Mouse (Mus musculus) embryonic facial prominence, embryonic 14.5 days (tissue): ENCODE results near the gene Trpv4. TPM values are rescaled to one million over a fixed set of nuclear protein-coding genes. Genes with fewer than 3 reads are reported as not detected.
A peak's percentile ranks its signal among the peaks of the same experiment; 100 is the strongest.

ENCODE experiments used
- ATAC-seq: fragments of 200-750 bp; cut with Nextera tagmentation; 2 replicates; pipeline ENCODE4 v1.8.0; 2017; ENCODE audit warnings: low read depth, moderate number of reproducible peaks, moderate TSS enrichment
- DNase-seq: peaks from one replicate; pipeline ENCODE4 v3.0.0-alpha.2; 2015; ENCODE audit warnings: low spot score
- H3K27ac ChIP-seq: fragments of 300-500 bp; sonication (generic); replicated peaks from 2 replicates; pipeline ENCODE4 v1.5.1; 2014; ENCODE audit warnings: low read depth, mild to moderate bottlenecking, low read length, moderate library complexity
- H3K27me3 ChIP-seq: fragments of 300-500 bp; sonication (generic); replicated peaks from 2 replicates; pipeline ENCODE4 v1.6.1; 2014; ENCODE audit warnings: low read length; ENCODE audit not compliant: control insufficient read depth, insufficient read depth
- H3K36me3 ChIP-seq: fragments of 300-500 bp; sonication (generic); 2 replicates; pipeline ENCODE4 v1.6.1; 2014; ENCODE audit warnings: low read length, mixed read lengths; ENCODE audit not compliant: control insufficient read depth, insufficient read depth
- H3K4me1 ChIP-seq: fragments of 300-500 bp; sonication (generic); 2 replicates; pipeline ENCODE4 v1.6.1; 2014; ENCODE audit warnings: antibody characterized with exemption, low read length; ENCODE audit not compliant: control insufficient read depth, insufficient read depth
- H3K4me2 ChIP-seq: fragments of 300-500 bp; sonication (generic); 2 replicates; pipeline ENCODE4 v1.6.1; 2014; ENCODE audit warnings: low read depth, mild to moderate bottlenecking, low read length, moderate library complexity, mixed read lengths
- H3K4me3 ChIP-seq: fragments of 300-500 bp; sonication (generic); 2 replicates; pipeline ENCODE4 v1.5.1; 2014; ENCODE audit warnings: low read depth, mild to moderate bottlenecking, low read length
- H3K9ac ChIP-seq: fragments of 300-500 bp; sonication (generic); 2 replicates; pipeline ENCODE4 v1.6.1; 2014; ENCODE audit warnings: low read depth, mild to moderate bottlenecking, low read length, moderate library complexity, mixed read lengths
- H3K9me3 ChIP-seq: fragments of 300-500 bp; sonication (generic); 2 replicates; pipeline ENCODE4 v1.6.1; 2016; ENCODE audit warnings: low read length; ENCODE audit not compliant: control insufficient read depth
- WGBS: fragments of 180-500 bp; shearing (Covaris S2); extraction: QIAGEN DNeasy Blood & Tissue Kit; methylation state at CpG from one replicate; pipeline ENCODE4 v1.1.7; 2014; 5-methylcytosine and 5-hydroxymethylcytosine counted together
- polyA plus RNA-seq: library from polyadenylated mRNA; unstranded; fragments of >200 nt; fragmentation: Nextera tagmentation; extraction: Ambion mirVana; gene quantifications from 2 replicates; pipeline ENCODE4 v1.2.1, GENCODE M21; 2014

Trpv4 gene
- polyA plus RNA-seq, 1 experiment from 2014 or later: 11.9 TPM

GRCm38 (mm10) chr5:114625590-114625989 lies 32.6 kb downstream of the Trpv4 start:
- DNase-seq (peak; percentile 31), ATAC-seq (no peak)
- Histone ChIP-seq H3K27ac (no peak overlapping the region), H3K4me2 (no peak overlapping the region), H3K9me3 (no peaks in the 10 kb centered on the region; the same call in 1 of the 2 replicates), H3K27me3 (no peaks in the 10 kb centered on the region), H3K36me3 (0 out of 2 replicates have a peak, but pooled peaks cover 5% of the 10 kb centered on the region), H3K4me1 (no peaks in the 10 kb centered on the region), H3K4me3 (no peak overlapping the region), H3K9ac (no peak overlapping the region)
- 20% methylated on average over 3 of the region's 3 CpGs for WGBS

- 30% methylated on average over 6 of the region's 6 CpGs for WGBS
Observed at GRCm38 (mm10) chr5:114620305-114620704, 37.9 kb downstream of the Trpv4 start.

DNA sequence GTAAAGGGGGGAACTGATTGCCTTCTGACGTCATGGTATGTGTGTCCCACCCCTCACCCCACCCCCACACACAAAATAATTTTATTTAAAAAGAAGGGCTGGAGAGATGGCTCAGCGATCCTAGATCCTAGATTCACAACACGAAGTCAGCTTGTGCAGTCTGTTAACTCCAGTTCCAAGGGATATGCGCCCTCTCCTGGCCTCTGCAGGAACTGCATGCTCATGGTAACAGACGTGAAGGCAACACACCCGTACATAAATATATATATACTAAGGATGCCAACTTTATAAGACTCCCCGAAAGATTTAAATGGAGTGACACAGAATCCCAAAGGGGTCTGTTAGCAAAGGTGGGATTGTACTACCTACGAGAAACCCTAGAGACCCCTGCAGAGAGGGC lies 39.4 kb downstream of the Trpv4 start:
- 32% methylated on average over 8 of the region's 8 CpGs for whole genome bisulfite sequencing
- Histone ChIP-seq H3K9me3 (no peaks in the 10 kb centered on the region), H3K9ac (no peak overlapping the region), H3K4me1 (no peaks in the 10 kb centered on the region), H3K4me3 (no peak overlapping the region), H3K27me3 (no peaks in the 10 kb centered on the region), H3K27ac (no peak overlapping the region), H3K4me2 (no peak overlapping the region), H3K36me3 (no peaks in the 10 kb centered on the region)
- ATAC-seq (peak; percentile 24; the same call in 1 of the 2 replicates), DNase-seq (peak; percentile 71)

More at GRCm38 (mm10) chr5:114620305-114620704, 37.9 kb downstream of the Trpv4 start:
- H3K4me3 ChIP-seq: no peak overlapping the region
- H3K4me1 ChIP-seq: no peaks in the 10 kb centered on the region
- ATAC-seq (no peak), DNase-seq (no peak)
- no peaks in the 10 kb centered on the region for H3K9me3 ChIP-seq
- H3K4me2 ChIP-seq: no peak overlapping the region
- H3K27me3 ChIP-seq: no peaks in the 10 kb centered on the region
- no peak overlapping the region for H3K27ac ChIP-seq
- no peak overlapping the region for H3K9ac ChIP-seq
- no peaks in the 10 kb centered on the region for H3K36me3 ChIP-seq

DNA sequence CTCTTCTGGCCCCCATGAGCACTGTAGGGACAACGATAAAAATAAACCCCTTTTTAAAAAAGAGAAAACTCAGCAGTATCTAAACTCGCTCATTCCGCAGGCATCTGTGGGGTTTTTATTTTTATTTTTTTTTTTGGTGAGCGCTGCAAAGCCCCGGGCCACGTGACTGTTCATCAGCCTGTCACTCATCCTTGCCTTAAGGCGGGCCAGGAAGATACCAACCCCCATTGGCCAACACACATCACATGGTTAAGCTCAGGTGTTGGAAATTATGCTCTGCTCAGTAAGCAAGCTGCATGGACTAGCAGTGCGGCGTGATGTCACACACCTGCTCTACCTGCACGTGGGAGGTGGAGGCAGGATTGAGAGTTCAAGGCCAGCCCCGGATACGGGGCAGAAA lies 40.4 kb downstream of the Trpv4 start:
- no peak for ATAC-seq
- H3K4me1 ChIP-seq: no peaks in the 10 kb centered on the region
- no peak overlapping the region for H3K27ac ChIP-seq

GRCm38 (mm10) chr5:114616336-114617061 lies 41.7 kb downstream of the Trpv4 start:
- Histone ChIP-seq H3K36me3 (no peaks in the 10 kb centered on the region), H3K27ac (no peak overlapping the region), H3K4me1 (no peaks in the 10 kb centered on the region), H3K4me2 (no peak overlapping the region), H3K27me3 (no peaks in the 10 kb centered on the region), H3K9ac (no peak overlapping the region), H3K9me3 (no peaks in the 10 kb centered on the region), H3K4me3 (no peak overlapping the region)
- ATAC-seq (no peak), DNase-seq (no peak)
- 83% methylated on average over 11 of the region's 11 CpGs for WGBS

More for the DNA sequence above, 40.4 kb downstream of the Trpv4 start:
- Histone ChIP-seq H3K9me3 (no peaks in the 10 kb centered on the region), H3K9ac (no peak overlapping the region), H3K4me3 (no peak overlapping the region), H3K36me3 (no peaks in the 10 kb centered on the region), H3K4me2 (no peak overlapping the region), H3K27me3 (no peaks in the 10 kb centered on the region)
- 77% methylated on average over 12 of the region's 12 CpGs for WGBS
- no peak for DNase-seq

GRCm38 (mm10) chr5:114614863-114615262 lies 43.4 kb downstream of the Trpv4 start:
- Histone ChIP-seq H3K4me2 (no peak overlapping the region), H3K27ac (no peak overlapping the region), H3K9ac (no peak overlapping the region), H3K9me3 (no peaks in the 10 kb centered on the region), H3K4me1 (no peaks in the 10 kb centered on the region), H3K27me3 (peaks cover 4% of the 10 kb centered on the region; the same call in 1 of the 2 replicates), H3K36me3 (no peaks in the 10 kb centered on the region), H3K4me3 (no peak overlapping the region)
- 57% methylated on average over 7 of the region's 7 CpGs for WGBS
- ATAC-seq: no peak
- no peak for DNase-seq

GRCm38 (mm10) chr5:114611968-114612608 lies 46.1 kb downstream of the Trpv4 start:
- Histone ChIP-seq H3K9me3 (no peaks in the 10 kb centered on the region), H3K36me3 (no peaks in the 10 kb centered on the region), H3K27ac (no peak overlapping the region), H3K4me2 (no peak overlapping the region), H3K9ac (no peak overlapping the region), H3K4me1 (peaks cover 17% of the 10 kb centered on the region), H3K4me3 (no peak overlapping the region), H3K27me3 (peaks cover 6% of the 10 kb centered on the region; the same call in 1 of the 2 replicates)
- 64% methylated on average over 20 of the region's 25 CpGs for WGBS
- DNase-seq (no peak), ATAC-seq (no peak)

DNA sequence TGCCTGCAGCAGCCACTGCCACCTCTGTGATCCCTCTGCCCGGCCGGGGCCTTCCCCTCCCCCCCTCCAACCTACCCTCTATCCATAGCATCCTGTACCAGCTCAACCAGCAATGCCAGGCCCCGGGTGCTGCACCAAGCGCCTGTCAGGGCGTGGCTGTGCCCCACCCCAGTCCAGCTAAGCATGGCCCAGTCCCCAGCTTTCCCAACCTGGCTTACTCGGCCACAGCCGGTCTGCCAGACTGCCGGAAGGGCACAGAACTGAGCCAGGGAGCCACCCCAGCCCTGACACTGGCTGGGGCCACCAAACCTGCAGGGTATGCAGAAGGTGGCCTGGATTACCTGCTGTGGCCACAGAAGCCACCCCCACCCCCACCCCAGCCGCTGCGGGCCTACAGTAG lies 47.0 kb downstream of the Trpv4 start:
- Histone ChIP-seq H3K27ac (no peak overlapping the region), H3K36me3 (no peaks in the 10 kb centered on the region), H3K9ac (no peak overlapping the region), H3K27me3 (peaks cover 6% of the 10 kb centered on the region; the same call in 1 of the 2 replicates), H3K4me1 (peaks cover 17% of the 10 kb centered on the region), H3K4me3 (no peak overlapping the region), H3K9me3 (no peaks in the 10 kb centered on the region), H3K4me2 (no peak overlapping the region)
- no peak for ATAC-seq
- no peak for DNase-seq
- 92% methylated on average over 7 of the region's 10 CpGs for WGBS
